9 mouse cellular contexts compared by ENCODE assay signal in the genomic region with DNA sequence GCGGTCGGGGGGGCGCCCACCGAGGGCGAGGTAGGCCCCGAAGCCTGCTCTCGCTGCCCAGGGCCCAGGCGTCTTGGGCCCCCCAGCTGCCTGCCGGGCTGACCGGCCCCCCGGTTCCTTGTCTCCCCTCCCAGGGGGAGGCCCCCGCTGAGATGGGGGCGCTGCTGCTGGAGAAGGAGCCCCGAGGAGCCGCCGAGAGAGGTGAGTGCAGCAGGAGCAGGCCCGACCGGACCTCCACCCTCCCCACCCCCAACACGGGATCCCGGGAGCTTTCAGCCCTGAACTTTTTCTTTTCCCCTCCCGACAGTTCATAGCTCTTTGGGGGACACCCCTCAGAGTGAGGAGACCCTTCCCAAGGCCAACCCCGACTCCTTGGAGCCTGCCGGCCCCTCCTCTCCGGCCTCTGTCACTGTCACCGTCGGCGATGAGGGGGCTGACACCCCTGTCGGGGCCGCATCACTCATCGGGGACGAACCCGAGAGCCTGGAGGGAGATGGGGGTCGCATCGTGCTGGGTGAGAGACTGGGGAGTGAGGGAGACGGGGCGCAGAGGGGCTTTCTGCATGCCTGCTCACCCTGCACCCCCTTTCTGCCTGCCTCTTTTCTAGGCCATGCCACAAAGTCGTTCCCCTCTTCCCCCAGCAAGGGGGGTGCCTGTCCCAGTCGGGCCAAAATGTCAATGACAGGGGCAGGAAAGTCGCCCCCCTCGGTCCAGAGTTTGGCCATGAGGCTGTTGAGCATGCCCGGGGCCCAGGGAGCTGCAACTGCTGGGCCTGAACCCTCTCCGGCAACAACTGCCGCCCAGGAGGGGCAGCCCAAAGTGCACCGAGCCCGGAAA. TPM values are rescaled to one million over a fixed set of nuclear protein-coding genes. Genes with fewer than 3 reads are reported as not detected.
DNase-seq lines count a peak whose midpoint lies in the region; ATAC-seq and TF ChIP-seq lines count a peak whose summit lies in the region.
"Had no signal": no experiment of that assay in that cellular context is flagged by ENCODE, and none has a peak within 500 bp of the region (broad histone marks: within the 10 kb centered on the region; RNA-seq: fewer than 3 reads in every experiment).

No protein-coding gene starts in this region.

- peak overlapping the region; percentile 99 for H3K9ac ChIP-seq in forebrain, embryonic 13.5 days
- H3K9ac ChIP-seq in hindbrain, embryonic 16.5 days (ENCODE audit: low read depth, low read length), result peak overlapping the region; percentile 98
- H3K9ac ChIP-seq in liver, adult 2 months (ENCODE audit: low read depth, low read length), result peak overlapping the region; percentile 81

- TF ChIP-seq CTCF in bone marrow macrophage, adult 2 months (IDR thresholded peaks at IDR 0.05; ENCODE audit: low read depth, low read length), result no peak
- TF ChIP-seq CTCF in liver, adult 2 months (IDR thresholded peaks at IDR 0.05; ENCODE audit: low read depth, low read length), result no peak

- intact Hi-C loops in left cerebral cortex, postnatal 25 days (cut with DNase I), result loop anchor here (2.0 to 5.0 kb wide), 3 partner anchors 54 to 782 kb away; a partner anchor contains a TSS
- intact Hi-C loops in left cerebral cortex, postnatal 14 days (cut with DNase I), result loop anchor here (5.0 kb wide), 1 partner anchor 42 kb away; no protein-coding TSS in a partner anchor

- H3K79me2 ChIP-seq in liver, adult 2 months (ENCODE audit: control insufficient read depth, insufficient read depth, low read length), result peaks cover 10% of the 10 kb centered on the region; the same call in 1 of the 2 replicates

- no peak for TF ChIP-seq POLR2A in bone marrow macrophage, adult 2 months (IDR thresholded peaks at IDR 0.05; ENCODE audit: borderline replicate concordance, low read depth, low read length)
- TF ChIP-seq POLR2A in liver, adult 2 months (IDR thresholded peaks at IDR 0.05; ENCODE audit: extremely low read depth, insufficient read depth, low read length), result 0 out of 2 replicates have a peak, but pooled peaks have one; percentile 23

- H3K27me3 ChIP-seq in forebrain, embryonic 13.5 days, result no peaks in the 10 kb centered on the region
- no peaks in the 10 kb centered on the region for H3K27me3 ChIP-seq in hindbrain, embryonic 16.5 days (replicated peaks; ENCODE audit: control insufficient read depth, insufficient read depth, low read length)
- H3K27me3 ChIP-seq in liver, adult 2 months (ENCODE audit: control insufficient read depth, insufficient read depth, low read length), result no peaks in the 10 kb centered on the region

- ATAC-seq in forebrain, embryonic 13.5 days, result peak; percentile 3; the same call in 1 of the 2 replicates
- no peak for ATAC-seq in hindbrain, embryonic 16.5 days

- H3K4me3 ChIP-seq in bone marrow macrophage, adult 2 months (ENCODE audit: insufficient read depth, low read length), result peak overlapping the region; percentile 87
- H3K4me3 ChIP-seq in forebrain, embryonic 13.5 days, result peak overlapping the region; percentile 96
- peak overlapping the region; percentile 87 for H3K4me3 ChIP-seq in hindbrain, embryonic 16.5 days (ENCODE audit: low read length)
- peak overlapping the region; percentile 75 for H3K4me3 ChIP-seq in liver, adult 2 months (ENCODE audit: insufficient read depth, low read depth, low read length)

- WGBS in forebrain, embryonic 13.5 days, result 1% methylated on average over 34 of the region's 45 CpGs
- under 1% methylated on average over 35 of the region's 45 CpGs for WGBS in hindbrain, embryonic 16.5 days
- WGBS in liver, adult 2 months, result under 1% methylated on average over 38 of the region's 45 CpGs

- peaks cover 44% of the 10 kb centered on the region for H3K36me3 ChIP-seq in forebrain, embryonic 13.5 days (ENCODE audit: poor library complexity, severe bottlenecking)
- H3K36me3 ChIP-seq in hindbrain, embryonic 16.5 days (ENCODE audit: control insufficient read depth, insufficient read depth, low read length), result peaks cover 15% of the 10 kb centered on the region
- no peaks in the 10 kb centered on the region for H3K36me3 ChIP-seq in liver, adult 2 months (ENCODE audit: control insufficient read depth, insufficient read depth, low read length)

- peaks cover 11% of the 10 kb centered on the region for H3K4me1 ChIP-seq in bone marrow macrophage, adult 2 months (ENCODE audit: control insufficient read depth, insufficient read depth, low read length)
- H3K4me1 ChIP-seq in forebrain, embryonic 13.5 days, result peaks cover 51% of the 10 kb centered on the region
- peaks cover 34% of the 10 kb centered on the region for H3K4me1 ChIP-seq in hindbrain, embryonic 16.5 days (ENCODE audit: control insufficient read depth, insufficient read depth, low read depth, low read length)
- peaks cover 6% of the 10 kb centered on the region for H3K4me1 ChIP-seq in liver, adult 2 months (ENCODE audit: control insufficient read depth, insufficient read depth, low read length)

- peak; percentile 11 to 31 for DNase-seq in left cerebral cortex, postnatal 25 days (ENCODE audit: low spot score in 2 of 2)
- DNase-seq in left cerebral cortex, postnatal 14 days (ENCODE audit: low spot score in 2 of 2), result no peak
- DNase-seq in liver, adult 2 months (ENCODE audit: extremely low read depth, low read depth, low spot score), result no peak
- DNase-seq in naive thymus-derived CD4-positive, alpha-beta T cell, adult 2 months (ENCODE audit: low read depth), result peak; percentile 58
- DNase-seq in thymus, postnatal 14 days, result peak; percentile 67

- H3K27ac ChIP-seq in bone marrow macrophage, adult 2 months (ENCODE audit: insufficient read depth, low read depth, low read length), result peak overlapping the region; percentile 86
- peak overlapping the region; percentile 96 for H3K27ac ChIP-seq in forebrain, embryonic 13.5 days
- peak overlapping the region; percentile 98 for H3K27ac ChIP-seq in hindbrain, embryonic 16.5 days (ENCODE audit: low read depth, low read length)
- peak overlapping the region; percentile 81 for H3K27ac ChIP-seq in liver, adult 2 months (replicated peaks; ENCODE audit: insufficient read depth, low read depth, low read length)

- H3K4me2 ChIP-seq in forebrain, embryonic 13.5 days, result peak overlapping the region; percentile 82
- H3K4me2 ChIP-seq in hindbrain, embryonic 16.5 days (ENCODE audit: low read length), result peak overlapping the region; percentile 87

- H3K9me3 ChIP-seq in forebrain, embryonic 13.5 days (replicated peaks), result no peaks in the 10 kb centered on the region
- H3K9me3 ChIP-seq in hindbrain, embryonic 16.5 days (ENCODE audit: control insufficient read depth, low read length), result no peaks in the 10 kb centered on the region

RNA-seq across cellular contexts. Expression of a gene that starts 1.0 kb away (rescaled TPM):
- 100 to 1,000 TPM; 166 to 167 TPM for total RNA-seq in left cerebral cortex, postnatal 25 days (2021)
- total RNA-seq in left cerebral cortex, postnatal 14 days (2021), result 100 to 1,000 TPM; 166 to 171 TPM
- polyA plus RNA-seq in bone marrow macrophage, adult 2 months (2012; ENCODE audit: insufficient read depth, insufficient read length, missing spikeins), result 145 and 150 TPM in 2 replicates
- 97.9 and 107 TPM in 2 replicates for polyA plus RNA-seq in forebrain, embryonic 13.5 days (2015; fragmentation: Nextera tagmentation; extraction: Ambion mirVana)
- polyA plus RNA-seq in hindbrain, embryonic 16.5 days (2015; fragmentation: Nextera tagmentation; extraction: Ambion mirVana), result 81.9 and 95.3 TPM in 2 replicates
- 45.2 and 54.6 TPM in 2 replicates for total RNA-seq in liver, adult 2 months (2014; rRNA removed)
- polyA plus RNA-seq in liver, adult 2 months (2012; rRNA removed), result 81.8 and 103 TPM in 2 replicates

RNA-seq across cellular contexts. Expression of a gene that starts 1.2 kb away (rescaled TPM):
- 1 to 10 TPM; 1.5 to 3.6 TPM for total RNA-seq in left cerebral cortex, postnatal 25 days (2021)
- total RNA-seq in left cerebral cortex, postnatal 14 days (2021), result 1 to 10 TPM; 2.5 to 2.9 TPM
- not detected in 2 replicates for polyA plus RNA-seq in bone marrow macrophage, adult 2 months (2012; ENCODE audit: insufficient read depth, insufficient read length, missing spikeins)
- 0.74 and 1.4 TPM in 2 replicates for polyA plus RNA-seq in forebrain, embryonic 13.5 days (2015; fragmentation: Nextera tagmentation; extraction: Ambion mirVana)
- 1.8 and 2.8 TPM in 2 replicates for polyA plus RNA-seq in hindbrain, embryonic 16.5 days (2015; fragmentation: Nextera tagmentation; extraction: Ambion mirVana)
- total RNA-seq in liver, adult 2 months (2014; rRNA removed), result 101 and 113 TPM in 2 replicates
- polyA plus RNA-seq in liver, adult 2 months (2012; rRNA removed), result 65.1 and 82.1 TPM in 2 replicates
- total RNA-seq: neutrophil, adult 5-6 weeks had no signal

RNA-seq across cellular contexts. Expression of a gene that starts 15.0 kb away (rescaled TPM):
- under 1 TPM; 0.55 to 0.66 TPM for total RNA-seq in left cerebral cortex, postnatal 25 days (2021)
- under 1 TPM; 0.38 to 0.40 TPM for total RNA-seq in left cerebral cortex, postnatal 14 days (2021)
- polyA plus RNA-seq in bone marrow macrophage, adult 2 months (2012; ENCODE audit: insufficient read depth, insufficient read length, missing spikeins), result not detected in 2 replicates
- polyA plus RNA-seq in forebrain, embryonic 13.5 days (2015; fragmentation: Nextera tagmentation; extraction: Ambion mirVana), result not detected in 2 replicates
- polyA plus RNA-seq in hindbrain, embryonic 16.5 days (2015; fragmentation: Nextera tagmentation; extraction: Ambion mirVana), result 0.21 TPM in 1 of 2 replicates, not detected in the other
- total RNA-seq in liver, adult 2 months (2014; rRNA removed), result 0.13 and 0.18 TPM in 2 replicates
- polyA plus RNA-seq in liver, adult 2 months (2012; rRNA removed), result 0.34 and 0.35 TPM in 2 replicates

RNA-seq across cellular contexts. Expression of a gene that starts 17.4 kb away (rescaled TPM):
- total RNA-seq in left cerebral cortex, postnatal 25 days (2021), result not detected
- under 1 TPM in 1 of 2 experiments, not detected in 1; 0.26 TPM for total RNA-seq in left cerebral cortex, postnatal 14 days (2021)
- polyA plus RNA-seq in bone marrow macrophage, adult 2 months (2012; ENCODE audit: insufficient read depth, insufficient read length, missing spikeins), result 0.27 TPM in 1 of 2 replicates, not detected in the other
- polyA plus RNA-seq in forebrain, embryonic 13.5 days (2015; fragmentation: Nextera tagmentation; extraction: Ambion mirVana), result not detected in 2 replicates
- polyA plus RNA-seq in hindbrain, embryonic 16.5 days (2015; fragmentation: Nextera tagmentation; extraction: Ambion mirVana), result not detected in 2 replicates
- total RNA-seq in liver, adult 2 months (2014; rRNA removed), result 1.1 TPM in 1 of 2 replicates, not detected in the other
- 0.09 TPM in 1 of 2 replicates, not detected in the other for polyA plus RNA-seq in liver, adult 2 months (2012; rRNA removed)
- total RNA-seq: neutrophil, adult 5-6 weeks had no signal

RNA-seq across cellular contexts. Expression of a gene that starts 20.0 kb away (rescaled TPM):
- 1 to 10 TPM; 6.9 to 7.3 TPM for total RNA-seq in left cerebral cortex, postnatal 25 days (2021)
- total RNA-seq in left cerebral cortex, postnatal 14 days (2021), result 1 to 10 TPM; 5.0 to 5.1 TPM
- 4.0 and 4.6 TPM in 2 replicates for polyA plus RNA-seq in bone marrow macrophage, adult 2 months (2012; ENCODE audit: insufficient read depth, insufficient read length, missing spikeins)
- polyA plus RNA-seq in forebrain, embryonic 13.5 days (2015; fragmentation: Nextera tagmentation; extraction: Ambion mirVana), result 7.8 and 9.7 TPM in 2 replicates
- 9.2 and 9.6 TPM in 2 replicates for polyA plus RNA-seq in hindbrain, embryonic 16.5 days (2015; fragmentation: Nextera tagmentation; extraction: Ambion mirVana)
- 1.8 and 3.2 TPM in 2 replicates for total RNA-seq in liver, adult 2 months (2014; rRNA removed)
- polyA plus RNA-seq in liver, adult 2 months (2012; rRNA removed), result 3.3 and 4.6 TPM in 2 replicates

Comparison
In these comparisons a context has a peak if more than half of its experiments do, and no peak if none do; other contexts are left out.
1. DNase-seq: peak in left cerebral cortex, postnatal 25 days (2 of 2), naive thymus-derived CD4-positive, alpha-beta T cell, adult 2 months (single experiment) and thymus, postnatal 14 days (single experiment); none in left cerebral cortex, postnatal 14 days (0 of 2) and liver, adult 2 months (single experiment).
2. RNA of a gene that starts 1.2 kb away (polyA plus RNA-seq): 65.1 to 82.1 TPM in liver, adult 2 months; 1.8 to 2.8 TPM in hindbrain, embryonic 16.5 days, 0.74 to 1.4 TPM in forebrain, embryonic 13.5 days and not detected in bone marrow macrophage, adult 2 months; every median in the first group is over 10 times any median in the second.
3. Peak in every context shown above with its lines, with median percentiles within 50 percentile points of each other: H3K27ac ChIP-seq, H3K4me3 ChIP-seq and H3K9ac ChIP-seq.